Mouse (Mus musculus) cerebellum, adult 8-10 months (tissue): ENCODE measurements around the gene Bcl6b.

Source experiments
- DNase-seq: peaks from one replicate; pipeline ENCODE4 v3.0.0; 2022

Gene Bcl6b

GRCm38 (mm10) chr11:70232546-70232945 is 2.9 kb upstream of the Bcl6b start:
- peak; percentile 79 for DNase-seq

- peak; percentile 85 for DNase-seq
These were observed 685 bp upstream of the Bcl6b start for GRCm38 (mm10) chr11:70230239-70230727.

- peak; percentile 84 for DNase-seq
These were observed 770 bp downstream of the Bcl6b start for GRCm38 (mm10) chr11:70228828-70229227.

GRCm38 (mm10) chr11:70227661-70228245 is 1.8 kb downstream of the Bcl6b start:
- no peak for DNase-seq

GRCm38 (mm10) chr11:70227126-70227525 is 2.5 kb downstream of the Bcl6b start:
- DNase-seq, result no peak

- DNase-seq, result no peak
These were observed 3.1 kb downstream of the Bcl6b start for GRCm38 (mm10) chr11:70226602-70226890.

- no peak for DNase-seq
These were observed 3.6 kb downstream of the Bcl6b start for GRCm38 (mm10) chr11:70225798-70226601.

GRCm38 (mm10) chr11:70223724-70224123 is 5.9 kb downstream of the Bcl6b start:
- DNase-seq, result no peak

- peak; percentile 40 for DNase-seq
These were observed 7.7 kb downstream of the Bcl6b start for GRCm38 (mm10) chr11:70221603-70222500.

GRCm38 (mm10) chr11:70220731-70221602 is 8.6 kb downstream of the Bcl6b start, which contains the start of gene Slc16a13:
Gene Slc16a13, minus strand, starts transcription at chr11:70221064.
- peak; percentile 97 for DNase-seq

GRCm38 (mm10) chr11:70220323-70220722 is 9.3 kb downstream of the Bcl6b start:
- DNase-seq, result peak; percentile 69

- DNase-seq, result no peak
These were observed 9.7 kb downstream of the Bcl6b start for GRCm38 (mm10) chr11:70219873-70220272.

GRCm38 (mm10) chr11:70218741-70219470 is 10.7 kb downstream of the Bcl6b start:
- peak; percentile 38 for DNase-seq

GRCm38 (mm10) chr11:70218039-70218438 is 11.6 kb downstream of the Bcl6b start:
- DNase-seq, result no peak

GRCm38 (mm10) chr11:70216103-70216502 is 13.5 kb downstream of the Bcl6b start:
- DNase-seq, result no peak

- DNase-seq, result peak; percentile 64
These were observed 14.3 kb downstream of the Bcl6b start for GRCm38 (mm10) chr11:70215301-70215700.

- no peak for DNase-seq
These were observed 14.8 kb downstream of the Bcl6b start for GRCm38 (mm10) chr11:70214856-70215209.

GRCm38 (mm10) chr11:70214191-70214855 is 15.3 kb downstream of the Bcl6b start:
- peak; percentile 73 for DNase-seq

- DNase-seq, result peak; percentile 76
These were observed 15.9 kb downstream of the Bcl6b start for GRCm38 (mm10) chr11:70213736-70214135.

- DNase-seq, result peak; percentile 78
These were observed 16.7 kb downstream of the Bcl6b start for GRCm38 (mm10) chr11:70212896-70213295.

GRCm38 (mm10) chr11:70212423-70212822 is 17.2 kb downstream of the Bcl6b start, which contains the start of gene Slc16a11:
Gene Slc16a11, plus strand, starts transcription at chr11:70212752.
- peak; percentile 42 for DNase-seq
